Mouse (Mus musculus) hindbrain, embryonic 15.5 days (tissue): ENCODE measurements around the gene Ttc23. TPM values are rescaled to one million over a fixed set of nuclear protein-coding genes. Genes with fewer than 3 reads are reported as not detected.
A peak's percentile ranks its signal among the peaks of the same experiment; 100 is the strongest.

ENCODE experiments used
- ATAC-seq: fragments of 200-750 bp; cut with Nextera tagmentation; 2 replicates; pipeline ENCODE4 v1.8.0; 2017; ENCODE audit warnings: low read depth, moderate number of reproducible peaks, moderate TSS enrichment; ENCODE audit not compliant: low FRiP score
- H3K27ac ChIP-seq: fragments of 300-500 bp; sonication (generic); replicated peaks from 2 replicates; pipeline ENCODE4 v1.5.1; 2015; ENCODE audit warnings: mild to moderate bottlenecking, inconsistent platforms
- H3K27me3 ChIP-seq: fragments of 300-500 bp; sonication (generic); 2 replicates; pipeline ENCODE4 v1.6.1; 2015; ENCODE audit warnings: control low read depth, inconsistent platforms
- H3K36me3 ChIP-seq: fragments of 300-500 bp; sonication (generic); 2 replicates; pipeline ENCODE4 v1.6.1; 2015; ENCODE audit warnings: control low read depth, inconsistent platforms
- H3K4me1 ChIP-seq: fragments of 300-500 bp; sonication (generic); replicated peaks from 2 replicates; pipeline ENCODE4 v1.6.1; 2015; ENCODE audit warnings: control low read depth, inconsistent platforms
- H3K4me2 ChIP-seq: fragments of 300-500 bp; sonication (generic); 2 replicates; pipeline ENCODE4 v1.6.1; 2015; ENCODE audit warnings: moderate library complexity, mild to moderate bottlenecking, inconsistent platforms
- H3K4me3 ChIP-seq: fragments of 300-500 bp; sonication (generic); 2 replicates; pipeline ENCODE4 v1.5.1; 2015; ENCODE audit warnings: mild to moderate bottlenecking, inconsistent platforms
- H3K9ac ChIP-seq: fragments of 300-500 bp; sonication (generic); 2 replicates; pipeline ENCODE4 v1.6.1; 2015; ENCODE audit warnings: inconsistent platforms
- H3K9me3 ChIP-seq: fragments of 300-500 bp; sonication (generic); 2 replicates; pipeline ENCODE4 v1.6.1; 2016; ENCODE audit warnings: control low read depth, inconsistent platforms
- WGBS: fragments of 180-500 bp; shearing (Covaris S2); methylation state at CpG from one replicate; pipeline ENCODE4 v1.1.7; 2015; 5-methylcytosine and 5-hydroxymethylcytosine counted together
- polyA plus RNA-seq: library from polyadenylated mRNA; unstranded; fragments of >200 nt; fragmentation: Nextera tagmentation; extraction: Ambion mirVana; gene quantifications from 2 replicates; pipeline ENCODE4 v1.2.1, GENCODE M21; 2015

Gene Ttc23
- polyA plus RNA-seq, 1 experiment from 2014 or later, result 7.9 TPM

- Histone ChIP-seq H3K27ac (no peak overlapping the region), H3K4me1 (no peaks in the 10 kb centered on the region), H3K36me3 (no peaks in the 10 kb centered on the region), H3K4me3 (no peak overlapping the region), H3K4me2 (no peak overlapping the region), H3K9ac (no peak overlapping the region), H3K9me3 (no peaks in the 10 kb centered on the region), H3K27me3 (no peaks in the 10 kb centered on the region)
- ATAC-seq, result no peak
- 74% methylated on average over 3 of the region's 3 CpGs for WGBS
Measured at GRCm38 (mm10) chr7:67622151-67622550, 25.1 kb upstream of the Ttc23 start.

DNA sequence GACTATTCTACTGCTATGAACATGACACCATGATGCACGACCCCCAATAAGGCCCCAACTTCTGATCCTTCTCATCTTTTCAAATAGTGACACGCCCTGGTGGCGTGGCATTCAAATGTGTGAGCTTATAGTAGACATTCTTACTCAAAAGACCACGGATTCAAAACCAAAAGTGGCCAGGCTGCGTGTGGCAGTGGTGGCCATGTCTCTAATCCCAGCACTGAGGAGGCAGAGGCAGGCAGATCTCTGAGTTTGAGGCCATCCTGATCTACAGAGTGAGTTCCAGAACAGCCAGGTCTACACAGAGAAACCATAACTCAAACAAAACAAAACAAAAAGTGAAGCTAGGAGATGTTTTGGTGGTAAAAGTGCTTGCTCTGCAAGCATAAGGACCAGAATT lies 20.5 kb upstream of the Ttc23 start:
- Histone ChIP-seq H3K9me3 (no peaks in the 10 kb centered on the region), H3K9ac (no peak overlapping the region), H3K36me3 (0 out of 2 replicates have a peak, but pooled peaks cover 3% of the 10 kb centered on the region), H3K4me3 (no peak overlapping the region), H3K27ac (no peak overlapping the region), H3K4me2 (no peak overlapping the region), H3K27me3 (no peaks in the 10 kb centered on the region), H3K4me1 (no peaks in the 10 kb centered on the region)
- 91% methylated on average over 5 of the region's 5 CpGs for WGBS
- no peak for ATAC-seq

GRCm38 (mm10) chr7:67629681-67630080 lies 17.5 kb upstream of the Ttc23 start:
- Histone ChIP-seq H3K4me3 (no peak overlapping the region), H3K9me3 (no peaks in the 10 kb centered on the region), H3K27ac (no peak overlapping the region), H3K4me2 (no peak overlapping the region), H3K36me3 (0 out of 2 replicates have a peak, but pooled peaks cover 3% of the 10 kb centered on the region), H3K27me3 (no peaks in the 10 kb centered on the region), H3K4me1 (no peaks in the 10 kb centered on the region), H3K9ac (no peak overlapping the region)
- WGBS, result 53% methylated on average over 5 of the region's 5 CpGs
- ATAC-seq, result no peak

- no peak overlapping the region for H3K9ac ChIP-seq
- 12% methylated on average over 2 of the region's 2 CpGs for WGBS
Measured at GRCm38 (mm10) chr7:67630817-67631216, 16.4 kb upstream of the Ttc23 start.

DNA sequence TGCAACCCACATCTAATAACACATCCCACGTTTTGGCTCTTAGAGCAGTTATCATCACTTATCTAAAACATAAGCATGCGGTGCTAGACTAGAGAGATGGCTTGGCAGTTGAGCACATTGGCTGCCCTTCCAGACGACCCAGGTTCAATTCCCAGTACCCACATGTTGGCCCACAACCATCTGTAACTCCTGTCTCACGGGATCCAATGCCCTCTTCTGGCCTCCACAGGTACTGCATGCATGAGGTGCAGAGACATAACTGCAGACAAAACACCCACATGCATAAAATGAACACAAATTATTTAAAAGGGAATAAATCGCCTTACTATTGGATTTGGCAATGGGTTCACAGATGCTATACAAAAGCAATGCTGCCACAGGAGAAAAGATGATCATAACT lies 14.8 kb upstream of the Ttc23 start:
- Histone ChIP-seq H3K4me2 (no peak overlapping the region), H3K4me3 (no peak overlapping the region), H3K27ac (no peak overlapping the region), H3K27me3 (no peaks in the 10 kb centered on the region), H3K9ac (no peak overlapping the region), H3K36me3 (peaks cover 6% of the 10 kb centered on the region; the same call in 1 of the 2 replicates), H3K9me3 (no peaks in the 10 kb centered on the region), H3K4me1 (no peaks in the 10 kb centered on the region)
- no peak for ATAC-seq
- 88% methylated on average over 5 of the region's 5 CpGs for WGBS

More at GRCm38 (mm10) chr7:67630817-67631216, 16.4 kb upstream of the Ttc23 start:
- H3K27ac ChIP-seq, result no peak overlapping the region
- no peak overlapping the region for H3K4me3 ChIP-seq
- no peaks in the 10 kb centered on the region for H3K9me3 ChIP-seq
- H3K4me1 ChIP-seq, result no peaks in the 10 kb centered on the region
- H3K36me3 ChIP-seq, result 0 out of 2 replicates have a peak, but pooled peaks cover 3% of the 10 kb centered on the region
- no peaks in the 10 kb centered on the region for H3K27me3 ChIP-seq
- peak; percentile 56; the same call in 1 of the 2 replicates for ATAC-seq
- H3K4me2 ChIP-seq, result no peak overlapping the region

GRCm38 (mm10) chr7:67634210-67634609 lies 13.0 kb upstream of the Ttc23 start:
- H3K9ac ChIP-seq, result no peak overlapping the region
- H3K27ac ChIP-seq, result no peak overlapping the region
- H3K36me3 ChIP-seq, result peaks cover 3% of the 10 kb centered on the region; the same call in 1 of the 2 replicates
- WGBS, result 96% methylated on average over 3 of the region's 3 CpGs
- no peak overlapping the region for H3K4me2 ChIP-seq
- H3K27me3 ChIP-seq, result no peaks in the 10 kb centered on the region
- H3K4me3 ChIP-seq, result no peak overlapping the region
- H3K9me3 ChIP-seq, result no peaks in the 10 kb centered on the region
- no peak for ATAC-seq
- H3K4me1 ChIP-seq, result no peaks in the 10 kb centered on the region

DNA sequence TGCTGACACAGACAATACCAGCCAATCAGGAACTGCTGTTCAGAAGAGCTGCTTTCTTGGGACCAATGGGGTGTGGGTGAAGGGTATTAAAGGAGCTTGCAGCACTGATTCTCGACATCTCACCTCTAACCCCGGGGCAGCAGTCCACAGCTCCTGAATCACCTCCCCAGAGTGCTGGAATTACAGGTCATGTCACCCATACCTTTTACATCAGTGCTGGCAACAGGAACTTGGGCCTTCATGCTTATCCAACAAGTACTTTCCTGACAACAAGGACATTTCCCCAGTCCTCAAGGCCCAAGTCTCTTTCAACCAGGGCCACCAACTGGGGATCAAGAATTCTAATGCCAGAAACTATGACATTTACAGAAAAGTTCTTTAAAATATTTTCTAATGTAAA lies 11.0 kb upstream of the Ttc23 start:
- H3K27ac ChIP-seq, result no peak overlapping the region
- no peaks in the 10 kb centered on the region for H3K9me3 ChIP-seq
- no peaks in the 10 kb centered on the region for H3K4me1 ChIP-seq
- 60% methylated on average over 2 of the region's 2 CpGs for WGBS
- no peaks in the 10 kb centered on the region for H3K27me3 ChIP-seq
- H3K4me3 ChIP-seq, result no peak overlapping the region
- no peak overlapping the region for H3K9ac ChIP-seq
- H3K36me3 ChIP-seq, result peaks cover 12% of the 10 kb centered on the region
- ATAC-seq, result no peak
- no peak overlapping the region for H3K4me2 ChIP-seq

- WGBS, result 26% methylated on average over 3 of the region's 3 CpGs
- peaks cover 7% of the 10 kb centered on the region for H3K4me1 ChIP-seq
- no peak overlapping the region for H3K4me3 ChIP-seq
- H3K27me3 ChIP-seq, result no peaks in the 10 kb centered on the region
- no peak overlapping the region for H3K4me2 ChIP-seq
- H3K27ac ChIP-seq, result no peak overlapping the region
- H3K9me3 ChIP-seq, result no peaks in the 10 kb centered on the region
- H3K9ac ChIP-seq, result no peak overlapping the region
- ATAC-seq, result no peak
- peaks cover 12% of the 10 kb centered on the region for H3K36me3 ChIP-seq
Measured at GRCm38 (mm10) chr7:67639006-67639405, 8.2 kb upstream of the Ttc23 start.

DNA sequence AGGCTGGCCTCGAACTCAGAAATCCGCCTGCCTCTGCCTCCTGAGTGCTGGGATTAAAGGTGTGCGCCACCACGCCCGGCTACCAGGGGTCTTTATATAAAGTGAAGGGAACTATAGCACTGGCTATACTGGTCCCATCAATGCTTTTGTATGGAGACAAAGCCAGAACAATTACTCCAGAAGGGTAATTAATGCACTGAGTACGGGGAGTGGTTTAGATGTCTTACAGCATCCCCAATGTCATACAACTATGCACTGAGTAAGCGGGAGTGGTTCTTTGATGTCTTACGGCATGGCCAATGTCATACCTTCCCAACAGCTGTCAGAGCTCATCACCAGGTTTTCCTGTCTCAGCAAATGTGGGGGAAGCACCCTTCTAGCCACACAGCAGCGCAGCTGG lies 4.3 kb upstream of the Ttc23 start:
- H3K27me3 ChIP-seq, result no peaks in the 10 kb centered on the region
- H3K4me3 ChIP-seq, result no peak overlapping the region
- no peak for ATAC-seq
- WGBS, result 93% methylated on average over 9 of the region's 9 CpGs
- H3K4me2 ChIP-seq, result no peak overlapping the region
- no peak overlapping the region for H3K9ac ChIP-seq
- peaks cover 22% of the 10 kb centered on the region for H3K4me1 ChIP-seq
- H3K9me3 ChIP-seq, result no peaks in the 10 kb centered on the region
- H3K27ac ChIP-seq, result no peak overlapping the region
- peaks cover 9% of the 10 kb centered on the region for H3K36me3 ChIP-seq

- no peak for ATAC-seq
- Histone ChIP-seq H3K36me3 (peaks cover 9% of the 10 kb centered on the region), H3K27me3 (no peaks in the 10 kb centered on the region), H3K4me2 (peak overlapping the region; percentile 56), H3K9me3 (no peaks in the 10 kb centered on the region), H3K4me3 (peak overlapping the region; percentile 79), H3K27ac (no peak overlapping the region), H3K4me1 (peaks cover 22% of the 10 kb centered on the region), H3K9ac (peak overlapping the region; percentile 83)
- 39% methylated on average over 8 of the region's 8 CpGs for whole genome bisulfite sequencing
Measured at GRCm38 (mm10) chr7:67644291-67644690, 2.9 kb upstream of the Ttc23 start.

DNA sequence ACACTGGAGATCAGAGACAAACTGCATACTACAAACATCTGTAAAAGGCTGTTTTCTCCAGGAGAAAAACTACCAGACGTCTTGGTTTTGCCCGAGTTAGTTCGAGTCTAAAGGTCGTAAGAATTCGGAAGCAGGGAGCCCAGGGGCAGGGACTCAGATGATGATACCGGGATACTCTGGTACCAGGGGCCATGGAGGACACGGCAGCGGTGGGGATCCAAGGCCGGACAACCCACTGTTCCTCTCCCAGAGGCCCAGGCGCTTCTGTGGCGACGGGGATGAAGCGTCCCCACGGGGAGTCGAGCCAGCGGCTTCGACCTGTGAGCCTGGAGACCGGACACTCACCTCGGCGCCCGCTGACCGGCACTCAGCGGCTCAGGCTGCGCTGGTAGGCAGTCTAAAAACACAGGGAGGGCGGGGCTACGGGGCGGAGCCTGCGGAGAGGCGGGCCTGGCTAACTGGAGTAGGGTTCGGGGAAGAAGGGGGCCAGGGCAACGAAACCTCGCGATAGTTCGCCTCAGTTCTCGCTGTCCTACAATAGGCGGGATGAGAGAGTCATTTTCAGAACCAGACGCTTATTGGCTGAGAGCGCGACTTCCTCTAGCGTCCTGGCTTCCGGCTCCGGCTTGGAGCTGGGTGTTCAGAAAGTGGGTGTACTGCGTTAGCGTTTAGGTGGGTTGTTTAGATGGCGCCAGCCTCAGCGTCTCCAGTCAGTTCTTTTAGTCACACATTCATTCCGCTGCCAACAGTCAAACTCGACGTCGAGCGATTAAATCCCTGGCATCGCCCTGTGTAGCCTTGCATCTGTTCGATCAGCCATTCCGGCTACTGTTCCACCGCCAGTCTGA lies 2.2 kb upstream of the Ttc23 start, which contains the start of gene Lrrc28:
Lrrc28 (minus strand) TSS at position 436 of the 848 bp plus-strand sequence.
- H3K27ac ChIP-seq, result peak within 1 kb of the TSS; percentile 89
- H3K4me2 ChIP-seq, result peak within 1 kb of the TSS; percentile 71
- peaks cover 9% of the 10 kb centered on the region for H3K36me3 ChIP-seq
- peak within 1 kb of the TSS; percentile 79 for H3K4me3 ChIP-seq
- H3K9me3 ChIP-seq, result no peaks in the 10 kb centered on the region
- WGBS, result under 1% methylated on average over 55 of the region's 55 CpGs
- no peaks in the 10 kb centered on the region for H3K27me3 ChIP-seq
- H3K4me1 ChIP-seq, result peaks cover 22% of the 10 kb centered on the region
- peak; percentile 99 for ATAC-seq
- H3K9ac ChIP-seq, result peak within 1 kb of the TSS; percentile 83

GRCm38 (mm10) chr7:67645681-67646014 lies 1.6 kb upstream of the Ttc23 start:
- Histone ChIP-seq H3K9me3 (no peaks in the 10 kb centered on the region), H3K36me3 (peaks cover 5% of the 10 kb centered on the region), H3K9ac (peak overlapping the region; percentile 67), H3K4me1 (peaks cover 22% of the 10 kb centered on the region), H3K27ac (peak overlapping the region; percentile 89), H3K27me3 (no peaks in the 10 kb centered on the region), H3K4me2 (peak overlapping the region; percentile 71), H3K4me3 (peak overlapping the region; percentile 79)
- ATAC-seq, result no peak
- under 1% methylated on average over 15 of the region's 15 CpGs for WGBS
